Mouse (Mus musculus) neural tube, embryonic 15.5 days (tissue): ENCODE measurements around the gene Gm6169. TPM values are rescaled to one million over a fixed set of nuclear protein-coding genes. Genes with fewer than 3 reads are reported as not detected.
"Not testable (repeated sequence)": the region's sequence is repeated elsewhere in the genome, so short reads cannot be mapped to it uniquely, and the experiment has no call there.

Experiments used
- ATAC-seq: fragments of 200-750 bp; cut with Nextera tagmentation; 2 replicates; pipeline ENCODE4 v1.8.0; 2017; ENCODE audit warnings: mild to moderate bottlenecking, moderate TSS enrichment, moderate library complexity; ENCODE audit not compliant: low FRiP score
- H3K27ac ChIP-seq: fragments of 300-500 bp; sonication (generic); replicated peaks from 2 replicates; pipeline ENCODE4 v1.5.1; 2015; ENCODE audit warnings: mild to moderate bottlenecking, inconsistent platforms
- H3K27me3 ChIP-seq: fragments of 300-500 bp; sonication (generic); replicated peaks from 2 replicates; pipeline ENCODE4 v1.6.1; 2015; ENCODE audit warnings: inconsistent platforms
- H3K36me3 ChIP-seq: fragments of 300-500 bp; sonication (generic); 2 replicates; pipeline ENCODE4 v1.6.1; 2015; ENCODE audit warnings: inconsistent platforms
- H3K4me1 ChIP-seq: fragments of 300-500 bp; sonication (generic); 2 replicates; pipeline ENCODE4 v1.6.1; 2015; ENCODE audit warnings: inconsistent platforms
- H3K4me2 ChIP-seq: fragments of 300-500 bp; sonication (generic); 2 replicates; pipeline ENCODE4 v1.6.1; 2015; ENCODE audit warnings: inconsistent platforms, mild to moderate bottlenecking, moderate library complexity
- H3K4me3 ChIP-seq: fragments of 300-500 bp; sonication (generic); replicated peaks from 2 replicates; pipeline ENCODE4 v1.5.1; 2015; ENCODE audit warnings: mild to moderate bottlenecking, inconsistent platforms
- H3K9ac ChIP-seq: fragments of 300-500 bp; sonication (generic); replicated peaks from 2 replicates; pipeline ENCODE4 v1.6.1; 2015; ENCODE audit warnings: mild to moderate bottlenecking, inconsistent platforms
- H3K9me3 ChIP-seq: fragments of 300-500 bp; sonication (generic); replicated peaks from 2 replicates; pipeline ENCODE4 v1.6.1; 2016; ENCODE audit warnings: inconsistent platforms
- WGBS: fragments of 180-500 bp; shearing (Covaris S2); methylation state at CpG from one replicate; pipeline ENCODE4 v1.1.7; 2015; ENCODE audit warnings: mixed read lengths; 5-methylcytosine and 5-hydroxymethylcytosine counted together
- polyA plus RNA-seq: library from polyadenylated mRNA; unstranded; fragments of >200 nt; fragmentation: Nextera tagmentation; extraction: Ambion mirVana; gene quantifications from 2 replicates; pipeline ENCODE4 v1.2.1, GENCODE M21; 2015

Gene Gm6169
- polyA plus RNA-seq, 1 experiment from 2014 or later, result 1.1 TPM

- WGBS, result 8% methylated on average over 6 of the region's 6 CpGs
- no peak for ATAC-seq
These were observed 31.3 kb downstream of the Gm6169 start for GRCm38 (mm10) chr13:97067691-97068090.

DNA sequence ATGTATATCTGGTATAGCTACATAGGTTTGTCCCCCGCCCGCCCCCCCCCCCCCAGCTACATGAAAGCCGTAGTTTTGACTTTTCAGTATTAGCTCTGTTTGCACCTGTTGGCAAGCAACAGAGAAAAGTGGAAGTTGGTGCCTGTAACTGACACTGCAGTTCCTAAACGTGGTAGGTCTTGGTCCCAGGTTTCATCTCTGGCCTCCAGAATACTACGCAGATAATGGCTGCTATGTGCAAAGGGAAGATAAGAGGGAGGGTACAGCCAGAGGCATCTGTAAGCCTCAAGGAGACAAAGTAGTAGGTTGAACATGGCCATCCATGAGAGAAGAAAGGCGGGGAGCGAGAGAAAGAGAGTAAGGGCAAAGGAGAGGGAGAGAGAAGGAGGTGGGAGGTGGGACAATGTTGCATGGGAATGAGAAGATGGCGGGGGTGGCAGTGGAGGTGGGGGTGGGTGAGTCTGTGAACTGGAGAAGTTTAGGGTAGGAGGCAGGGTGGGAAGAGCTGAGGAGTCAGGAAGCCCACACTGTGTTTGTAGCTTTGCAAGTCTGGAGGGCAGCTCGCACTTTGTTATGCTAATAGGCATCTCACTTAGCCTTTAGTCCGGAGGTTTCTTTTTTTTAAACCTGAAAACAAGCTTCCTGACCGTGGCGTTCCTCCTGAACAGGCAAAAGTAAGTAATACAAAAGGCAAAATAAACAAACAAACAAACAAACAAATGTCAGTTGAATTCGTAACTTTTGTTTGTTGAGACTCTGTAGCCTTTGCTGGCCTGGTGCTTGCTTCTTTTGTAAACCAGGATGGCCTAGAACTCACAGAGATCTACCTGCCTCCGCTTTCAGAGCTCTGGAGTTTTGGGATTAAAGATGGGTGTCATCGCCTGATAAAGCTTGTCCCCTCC, 32.1 kb downstream of the Gm6169 start, which contains the start of gene Fam169a:
Gene Fam169a (plus strand): TSS at position 638 of the 902 bp plus-strand sequence.
- H3K27me3 ChIP-seq, result no peaks in the 10 kb centered on the region; the same call in 1 of the 2 replicates
- no peak within 1 kb of the TSS for H3K9ac ChIP-seq
- H3K4me1 ChIP-seq, result 0 out of 2 replicates have a peak, but pooled peaks cover 4% of the 10 kb centered on the region
- ATAC-seq, result no peak
- WGBS, result 45% methylated on average over 15 of the region's 15 CpGs
- no peak within 1 kb of the TSS for H3K27ac ChIP-seq
- H3K9me3 ChIP-seq, result no peaks in the 10 kb centered on the region
- no peaks in the 10 kb centered on the region for H3K36me3 ChIP-seq
- H3K4me3 ChIP-seq, result no peak within 1 kb of the TSS
- no peak within 1 kb of the TSS for H3K4me2 ChIP-seq

More at GRCm38 (mm10) chr13:97067691-97068090, 31.3 kb downstream of the Gm6169 start:
- H3K27ac ChIP-seq, result no peak overlapping the region
- H3K4me3 ChIP-seq, result no peak overlapping the region
- H3K9ac ChIP-seq, result no peak overlapping the region
- H3K27me3 ChIP-seq, result no peaks in the 10 kb centered on the region; the same call in 1 of the 2 replicates
- H3K36me3 ChIP-seq, result no peaks in the 10 kb centered on the region
- H3K9me3 ChIP-seq, result no peaks in the 10 kb centered on the region
- no peak overlapping the region for H3K4me2 ChIP-seq
- peaks cover 5% of the 10 kb centered on the region; the same call in 1 of the 2 replicates for H3K4me1 ChIP-seq

- peak overlapping the region; percentile 37 for H3K4me2 ChIP-seq
- not testable (repeated sequence) for H3K4me3 ChIP-seq, H3K4me1 ChIP-seq, H3K9me3 ChIP-seq, H3K9ac ChIP-seq, H3K27ac ChIP-seq, H3K27me3 ChIP-seq, H3K36me3 ChIP-seq, ATAC-seq
- 42% methylated on average over 18 of the region's 18 CpGs for WGBS
These were observed 34.0 kb downstream of the Gm6169 start for GRCm38 (mm10) chr13:97064844-97065621.

DNA sequence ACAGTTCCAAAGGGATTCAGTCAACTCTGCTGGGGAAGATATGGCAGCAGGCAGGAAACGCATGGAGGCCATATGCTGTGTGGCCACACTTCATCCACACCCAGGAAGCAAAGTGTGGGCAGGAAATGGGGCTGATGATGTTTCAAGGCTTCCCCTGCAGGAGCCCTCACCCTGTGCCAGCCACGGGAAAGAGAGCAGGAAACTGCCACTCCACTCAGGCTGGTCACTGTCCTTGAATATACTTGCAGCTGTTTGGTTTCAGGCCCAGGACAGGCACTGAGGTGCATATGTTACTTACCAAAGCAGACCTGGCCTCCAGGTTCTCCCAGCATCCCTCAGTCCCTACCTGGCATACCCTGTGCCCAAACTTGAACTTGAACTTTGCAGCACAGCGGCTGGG, 34.6 kb downstream of the Gm6169 start:
- H3K27ac ChIP-seq, result no peak overlapping the region
- H3K9me3 ChIP-seq, result no peaks in the 10 kb centered on the region
- no peaks in the 10 kb centered on the region for H3K36me3 ChIP-seq
- peak overlapping the region; percentile 37 for H3K4me2 ChIP-seq
- no peak overlapping the region for H3K9ac ChIP-seq
- no peak overlapping the region for H3K4me3 ChIP-seq
- H3K4me1 ChIP-seq, result 0 out of 2 replicates have a peak, but pooled peaks cover 4% of the 10 kb centered on the region
- H3K27me3 ChIP-seq, result no peaks in the 10 kb centered on the region
- no peak for ATAC-seq
- WGBS, result 54% methylated on average over 3 of the region's 3 CpGs

DNA sequence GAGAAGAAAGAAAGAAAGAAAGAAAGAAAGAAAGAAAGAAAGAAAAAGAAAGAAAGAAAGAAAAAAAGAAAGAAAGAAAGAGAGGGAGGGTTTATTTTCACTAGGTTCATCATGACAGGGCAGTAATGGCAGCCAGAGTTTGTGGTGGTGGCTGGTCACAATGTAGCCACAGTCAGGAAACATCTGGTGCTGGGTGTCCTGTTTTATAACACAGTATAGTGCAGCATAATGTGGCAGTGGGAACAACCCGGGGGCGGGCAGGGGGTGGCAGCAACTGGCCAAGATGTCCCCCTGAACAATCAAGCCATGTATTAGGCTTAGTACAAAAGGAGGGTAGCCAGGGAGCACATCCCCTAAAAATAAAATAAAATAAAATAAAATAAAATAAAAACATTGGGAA, 35.6 kb downstream of the Gm6169 start:
- Histone ChIP-seq H3K27me3 (no peaks in the 10 kb centered on the region), H3K4me3 (no peak overlapping the region), H3K9ac (no peak overlapping the region), H3K9me3 (no peaks in the 10 kb centered on the region), H3K36me3 (no peaks in the 10 kb centered on the region), H3K27ac (no peak overlapping the region), H3K4me1 (0 out of 2 replicates have a peak, but pooled peaks cover 4% of the 10 kb centered on the region), H3K4me2 (no peak overlapping the region)
- ATAC-seq, result no peak
- 75% methylated on average over 2 of the region's 2 CpGs for WGBS

DNA sequence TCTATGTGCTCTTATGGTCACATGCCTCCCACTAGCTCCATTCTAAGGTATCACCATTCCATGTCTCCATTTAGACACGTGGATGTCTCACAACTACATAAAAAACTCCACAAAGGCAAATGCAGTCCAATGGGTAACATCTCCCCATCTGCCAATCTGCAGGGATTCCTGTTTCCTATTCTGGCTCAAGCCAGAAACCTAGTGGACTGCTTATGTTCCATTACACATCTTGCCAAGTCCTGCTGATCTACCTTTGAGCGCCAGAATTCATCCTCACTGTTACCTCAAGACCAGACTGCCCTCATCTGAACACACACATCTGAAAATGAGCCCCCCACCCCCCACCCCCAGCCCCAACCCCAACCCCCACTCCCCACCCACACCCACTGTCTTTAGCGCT, 36.9 kb downstream of the Gm6169 start:
- H3K36me3 ChIP-seq, result no peaks in the 10 kb centered on the region
- no peak overlapping the region for H3K9ac ChIP-seq
- 0 out of 2 replicates have a peak, but pooled peaks cover 4% of the 10 kb centered on the region for H3K4me1 ChIP-seq
- 93% methylated on average over 3 of the region's 3 CpGs for WGBS
- no peak for ATAC-seq
- H3K4me2 ChIP-seq, result no peak overlapping the region
- no peaks in the 10 kb centered on the region for H3K27me3 ChIP-seq
- no peak overlapping the region for H3K4me3 ChIP-seq
- no peak overlapping the region for H3K27ac ChIP-seq
- H3K9me3 ChIP-seq, result no peaks in the 10 kb centered on the region

DNA sequence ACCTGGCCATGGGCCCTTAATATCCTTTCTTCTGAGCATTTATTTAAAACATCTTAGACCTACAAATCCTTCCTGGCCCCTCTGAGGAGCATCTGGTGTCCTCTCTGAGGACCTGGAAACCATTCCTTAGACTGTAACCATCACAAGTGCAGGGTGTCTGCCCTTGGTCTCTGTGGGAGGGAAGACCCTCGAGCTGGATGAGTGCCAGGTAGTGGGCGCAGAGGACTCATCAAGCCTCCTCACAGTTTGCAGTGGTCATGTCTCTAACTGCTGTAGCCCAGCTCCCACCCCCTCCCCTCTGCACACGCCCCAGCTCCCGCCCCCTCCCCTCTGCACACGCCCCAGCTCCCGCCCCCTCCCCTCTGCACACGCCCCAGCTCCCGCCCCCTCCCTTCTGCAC, 38.7 kb downstream of the Gm6169 start:
- no peaks in the 10 kb centered on the region for H3K27me3 ChIP-seq
- no peak overlapping the region for H3K27ac ChIP-seq
- WGBS, result 57% methylated on average over 4 of the region's 8 CpGs
- H3K4me2 ChIP-seq, result no peak overlapping the region
- H3K9me3 ChIP-seq, result no peaks in the 10 kb centered on the region
- H3K36me3 ChIP-seq, result no peaks in the 10 kb centered on the region
- 0 out of 2 replicates have a peak, but pooled peaks cover 4% of the 10 kb centered on the region for H3K4me1 ChIP-seq
- no peak overlapping the region for H3K9ac ChIP-seq
- no peak overlapping the region for H3K4me3 ChIP-seq
- no peak for ATAC-seq

DNA sequence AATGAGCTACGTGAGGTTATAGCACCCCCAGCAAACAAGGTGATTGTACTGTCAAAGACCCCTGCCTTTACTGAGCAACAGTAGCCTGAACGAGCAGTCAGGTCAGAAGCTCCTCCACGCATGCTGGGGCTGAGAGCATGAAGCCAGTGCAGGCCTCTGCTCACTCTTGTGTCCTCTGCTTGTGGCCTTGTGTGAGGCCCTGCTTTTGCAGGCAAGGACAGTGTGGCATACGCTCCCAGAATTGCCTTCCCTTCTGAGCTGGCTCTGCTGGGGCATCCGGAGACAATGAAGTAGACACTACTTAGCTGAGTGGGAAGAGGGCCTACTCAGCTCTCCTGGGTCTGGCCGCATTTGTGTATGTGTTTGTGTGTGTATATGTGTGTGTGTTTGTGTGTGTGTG, 39.3 kb downstream of the Gm6169 start:
- Histone ChIP-seq H3K4me3 (no peak overlapping the region), H3K4me2 (no peak overlapping the region), H3K9ac (no peak overlapping the region), H3K27me3 (no peaks in the 10 kb centered on the region), H3K36me3 (no peaks in the 10 kb centered on the region), H3K27ac (no peak overlapping the region), H3K4me1 (0 out of 2 replicates have a peak, but pooled peaks cover 4% of the 10 kb centered on the region), H3K9me3 (no peaks in the 10 kb centered on the region)
- 91% methylated on average over 6 of the region's 6 CpGs for WGBS
- no peak for ATAC-seq

DNA sequence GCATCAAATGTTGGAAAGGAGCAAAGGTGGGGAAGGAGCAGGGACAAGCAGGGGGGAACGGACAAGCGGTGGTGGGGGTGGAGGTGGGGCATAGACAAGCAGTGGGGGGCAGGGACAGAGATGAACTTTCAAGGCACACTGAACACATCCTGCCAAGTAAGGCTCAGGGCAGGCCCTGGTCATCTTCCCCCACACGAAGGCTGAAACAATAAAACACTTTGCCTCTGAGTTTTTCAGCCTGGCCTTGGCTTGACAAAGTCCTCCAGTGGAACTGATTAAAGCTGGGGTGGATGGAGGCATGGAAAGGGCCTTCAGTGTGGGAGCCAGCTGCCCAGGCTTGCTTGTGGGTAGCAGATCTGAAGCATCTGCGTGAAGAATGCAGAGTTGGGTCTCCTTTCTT, 41.2 kb downstream of the Gm6169 start:
- Histone ChIP-seq H3K9me3 (no peaks in the 10 kb centered on the region), H3K27me3 (no peaks in the 10 kb centered on the region), H3K27ac (no peak overlapping the region), H3K4me3 (no peak overlapping the region), H3K4me2 (no peak overlapping the region), H3K9ac (no peak overlapping the region), H3K36me3 (no peaks in the 10 kb centered on the region), H3K4me1 (no peaks in the 10 kb centered on the region)
- ATAC-seq, result no peak
- WGBS, result 69% methylated on average over 4 of the region's 4 CpGs

DNA sequence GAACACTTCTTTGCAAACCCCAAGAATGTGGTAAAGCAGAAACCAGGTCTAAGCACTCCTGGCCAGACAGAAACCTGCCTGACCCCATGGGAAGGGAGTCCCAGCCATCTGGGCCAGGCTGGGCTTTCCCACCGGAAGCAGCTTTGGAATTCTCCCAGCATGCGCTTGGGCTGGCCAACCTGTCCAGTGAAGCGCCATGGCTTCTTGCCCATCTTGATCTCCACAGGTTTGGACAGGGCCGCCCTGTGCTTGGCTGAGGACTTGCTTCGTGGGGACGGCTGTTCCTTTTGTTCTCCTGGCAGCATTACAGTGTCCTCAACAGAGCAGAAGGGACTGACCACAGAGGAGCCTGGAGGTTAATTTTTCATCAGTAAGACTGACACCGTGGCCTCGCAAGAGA, 45.2 kb downstream of the Gm6169 start:
- 70% methylated on average over 8 of the region's 8 CpGs for WGBS

DNA sequence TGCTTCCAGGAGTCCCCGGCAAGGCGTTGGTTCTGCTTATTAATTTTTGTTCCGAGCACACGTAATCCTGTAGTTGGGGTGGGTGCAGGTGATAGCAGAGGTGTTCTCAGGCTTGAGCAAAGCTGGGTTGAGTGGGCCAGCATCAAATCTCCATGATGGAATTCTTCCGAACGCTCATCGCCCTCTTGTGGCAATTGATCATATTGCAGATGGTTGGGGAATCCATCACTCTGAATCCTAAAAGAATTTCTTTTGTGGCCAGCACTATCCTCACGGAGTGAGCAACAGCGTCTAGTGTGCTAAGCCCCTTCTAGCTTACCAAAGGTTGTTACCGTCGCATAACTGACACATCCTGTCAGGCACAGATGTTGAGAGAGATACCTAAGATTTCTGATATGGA, 46.4 kb downstream of the Gm6169 start:
- Histone ChIP-seq H3K27ac (no peak overlapping the region), H3K27me3 (no peaks in the 10 kb centered on the region), H3K4me1 (no peaks in the 10 kb centered on the region), H3K4me3 (no peak overlapping the region), H3K36me3 (no peaks in the 10 kb centered on the region), H3K9ac (no peak overlapping the region), H3K4me2 (no peak overlapping the region; the same call in 1 of the 2 replicates), H3K9me3 (no peaks in the 10 kb centered on the region)
- ATAC-seq, result peak; percentile 66; the same call in 1 of the 2 replicates
- 16% methylated on average over 11 of the region's 11 CpGs for WGBS

More for the DNA sequence above, 45.2 kb downstream of the Gm6169 start:
- Histone ChIP-seq H3K9me3 (no peaks in the 10 kb centered on the region), H3K27ac (no peak overlapping the region), H3K27me3 (no peaks in the 10 kb centered on the region), H3K36me3 (no peaks in the 10 kb centered on the region), H3K4me1 (no peaks in the 10 kb centered on the region), H3K9ac (no peak overlapping the region), H3K4me2 (no peak overlapping the region), H3K4me3 (no peak overlapping the region)
- ATAC-seq, result no peak
